Mouse (Mus musculus) midbrain, embryonic 14.5 days (tissue): ENCODE measurements around the gene S100a2. TPM values are rescaled to one million over a fixed set of nuclear protein-coding genes. Genes with fewer than 3 reads are reported as not detected.

ENCODE experiments used
- ATAC-seq: fragments of 200-750 bp; cut with Nextera tagmentation; 2 replicates; pipeline ENCODE4 v1.8.0; 2017; ENCODE audit warnings: moderate number of reproducible peaks, moderate library complexity; ENCODE audit not compliant: low FRiP score, low TSS enrichment
- DNase-seq: peaks from one replicate; pipeline ENCODE4 v3.0.0-alpha.2; 2015
- H3K27ac ChIP-seq: fragments of 300-500 bp; sonication (generic); replicated peaks from 2 replicates; pipeline ENCODE4 v1.5.1; 2014; ENCODE audit warnings: mild to moderate bottlenecking, low read depth, low read length, moderate library complexity
- H3K27me3 ChIP-seq: fragments of 300-500 bp; sonication (generic); 2 replicates; pipeline ENCODE4 v1.6.1; 2014; ENCODE audit warnings: low read length, control low read depth, mixed read lengths; ENCODE audit not compliant: control insufficient read depth, insufficient read depth
- H3K36me3 ChIP-seq: fragments of 300-500 bp; sonication (generic); 2 replicates; pipeline ENCODE4 v1.6.1; 2014; ENCODE audit warnings: low read length, control low read depth; ENCODE audit not compliant: control insufficient read depth, insufficient read depth
- H3K4me1 ChIP-seq: fragments of 300-500 bp; sonication (generic); 2 replicates; pipeline ENCODE4 v1.6.1; 2014; ENCODE audit warnings: mild to moderate bottlenecking, antibody characterized with exemption, low read length, control low read depth; ENCODE audit not compliant: control insufficient read depth, insufficient read depth
- H3K4me2 ChIP-seq: fragments of 300-500 bp; sonication (generic); 2 replicates; pipeline ENCODE4 v1.6.1; 2014; ENCODE audit warnings: mild to moderate bottlenecking, low read length, moderate library complexity
- H3K4me3 ChIP-seq: fragments of 300-500 bp; sonication (generic); replicated peaks from 2 replicates; pipeline ENCODE4 v1.5.1; 2014; ENCODE audit warnings: low read depth, low read length
- H3K9ac ChIP-seq: fragments of 300-500 bp; sonication (generic); replicated peaks from 2 replicates; pipeline ENCODE4 v1.6.1; 2014; ENCODE audit warnings: mild to moderate bottlenecking, low read length, moderate library complexity
- H3K9me3 ChIP-seq: fragments of 300-500 bp; sonication (generic); 2 replicates; pipeline ENCODE4 v1.6.1; 2016; ENCODE audit warnings: low read length, control low read depth, mixed read lengths; ENCODE audit not compliant: control insufficient read depth
- WGBS: fragments of 180-500 bp; shearing (Covaris S2); extraction: QIAGEN DNeasy Blood & Tissue Kit; methylation state at CpG from one replicate; pipeline ENCODE4 v1.1.7; 2014; 5-methylcytosine and 5-hydroxymethylcytosine counted together
- polyA plus RNA-seq: library from polyadenylated mRNA; unstranded; fragments of >200 nt; fragmentation: Nextera tagmentation; extraction: Ambion mirVana; gene quantifications from 2 replicates; pipeline ENCODE4 v1.2.1, GENCODE M21; 2014

Gene S100a2
- polyA plus RNA-seq, 1 experiment from 2014 or later: not detected

DNA sequence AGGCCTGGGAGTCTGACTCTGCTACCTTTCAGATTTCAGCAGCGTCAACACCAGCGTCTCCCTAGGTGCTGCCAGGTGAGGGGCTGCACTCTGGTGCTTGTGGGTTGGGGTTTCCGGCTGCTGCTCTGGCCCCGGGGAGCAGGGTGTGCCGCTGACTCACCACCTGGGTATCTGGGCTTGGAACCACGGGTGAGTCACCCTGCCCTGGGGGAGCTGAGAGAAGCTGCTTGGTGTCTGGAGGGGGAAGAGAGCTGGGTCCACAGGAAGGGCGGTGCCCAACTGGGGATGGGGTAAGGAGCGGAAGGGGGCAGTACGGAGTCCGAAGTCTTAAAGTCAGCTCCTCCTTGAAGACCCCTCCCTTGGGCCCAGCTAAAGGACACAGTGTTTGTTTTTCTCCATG lies 3.1 kb upstream of the S100a2 start:
- H3K4me1 ChIP-seq: no peaks in the 10 kb centered on the region
- no peaks in the 10 kb centered on the region for H3K27me3 ChIP-seq
- WGBS: 78% methylated on average over 10 of the region's 10 CpGs
- no peak overlapping the region for H3K4me2 ChIP-seq
- no peaks in the 10 kb centered on the region for H3K36me3 ChIP-seq
- H3K9ac ChIP-seq: no peak overlapping the region
- no peak overlapping the region for H3K4me3 ChIP-seq
- ATAC-seq (no peak), DNase-seq (no peak)
- H3K27ac ChIP-seq: no peak overlapping the region
- H3K9me3 ChIP-seq: no peaks in the 10 kb centered on the region

GRCm38 (mm10) chr3:90587361-90588101 lies 2.5 kb upstream of the S100a2 start:
- DNase-seq: no peak

DNA sequence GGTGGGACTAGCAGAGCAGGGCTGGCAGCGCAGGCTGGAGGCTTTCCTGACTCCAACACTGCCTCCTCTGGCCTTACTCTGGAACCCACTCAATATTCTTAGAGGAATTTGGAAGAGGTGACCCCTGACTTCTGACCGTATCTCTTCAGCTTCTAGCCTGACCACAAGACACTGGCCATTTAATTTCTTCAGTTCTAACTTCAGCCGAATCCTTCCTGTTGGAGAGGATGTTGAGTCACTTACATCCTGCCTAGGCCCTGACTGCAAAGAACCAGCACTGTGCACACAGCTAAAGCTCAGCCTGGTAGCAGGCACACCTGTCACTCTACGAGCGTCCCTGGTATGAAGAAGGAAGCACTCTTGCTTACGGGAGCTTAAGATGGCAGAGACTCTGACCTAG lies 657 bp upstream of the S100a2 start:
- no peak overlapping the region for H3K4me3 ChIP-seq
- H3K36me3 ChIP-seq: no peaks in the 10 kb centered on the region
- H3K9me3 ChIP-seq: no peaks in the 10 kb centered on the region
- H3K4me1 ChIP-seq: no peaks in the 10 kb centered on the region
- H3K4me2 ChIP-seq: no peak overlapping the region
- 87% methylated on average over 6 of the region's 6 CpGs for WGBS
- DNase-seq: no peak
- H3K27me3 ChIP-seq: no peaks in the 10 kb centered on the region; the same call in 1 of the 2 replicates
- no peak for ATAC-seq
- H3K27ac ChIP-seq: no peak overlapping the region
- no peak overlapping the region for H3K9ac ChIP-seq

More at GRCm38 (mm10) chr3:90587361-90588101, 2.5 kb upstream of the S100a2 start:
- H3K4me3 ChIP-seq: no peak overlapping the region
- 90% methylated on average over 14 of the region's 14 CpGs for WGBS
- H3K27ac ChIP-seq: no peak overlapping the region
- H3K4me2 ChIP-seq: no peak overlapping the region
- H3K4me1 ChIP-seq: no peaks in the 10 kb centered on the region
- no peaks in the 10 kb centered on the region for H3K27me3 ChIP-seq
- ATAC-seq: no peak
- H3K9me3 ChIP-seq: no peaks in the 10 kb centered on the region
- no peak overlapping the region for H3K9ac ChIP-seq
- H3K36me3 ChIP-seq: no peaks in the 10 kb centered on the region

GRCm38 (mm10) chr3:90594466-90594865 lies 4.4 kb downstream of the S100a2 start:
- ATAC-seq: no peak
- Histone ChIP-seq H3K4me1 (no peaks in the 10 kb centered on the region), H3K27me3 (no peaks in the 10 kb centered on the region; the same call in 1 of the 2 replicates), H3K4me2 (no peak overlapping the region), H3K27ac (no peak overlapping the region), H3K4me3 (no peak overlapping the region), H3K36me3 (no peaks in the 10 kb centered on the region), H3K9ac (no peak overlapping the region), H3K9me3 (no peaks in the 10 kb centered on the region)
- 92% methylated on average over 1 of the region's 1 CpGs for WGBS
- DNase-seq: no peak

DNA sequence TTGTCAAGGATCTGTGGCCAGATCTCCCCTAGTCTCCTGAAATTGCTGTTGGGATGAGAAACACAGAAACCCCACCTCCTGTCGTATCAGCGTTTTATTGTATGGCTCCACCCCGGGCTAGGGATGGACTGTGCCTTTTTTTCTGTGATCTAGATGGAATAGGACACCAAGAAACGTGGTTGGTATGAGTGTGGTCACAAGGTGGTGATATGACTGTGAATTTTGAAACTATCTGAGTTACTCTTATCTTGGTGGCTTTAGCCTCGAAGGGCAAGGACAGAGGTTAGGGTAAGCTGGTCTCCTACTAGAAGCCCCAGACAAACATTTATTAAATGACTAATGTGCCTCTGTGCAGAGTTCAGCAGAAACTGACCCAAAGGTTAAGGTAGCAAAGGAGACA lies 5.5 kb downstream of the S100a2 start:
- Histone ChIP-seq H3K27me3 (no peaks in the 10 kb centered on the region; the same call in 1 of the 2 replicates), H3K9ac (no peak overlapping the region), H3K27ac (no peak overlapping the region), H3K9me3 (no peaks in the 10 kb centered on the region), H3K4me3 (no peak overlapping the region), H3K36me3 (no peaks in the 10 kb centered on the region), H3K4me2 (no peak overlapping the region), H3K4me1 (no peaks in the 10 kb centered on the region)
- WGBS: 77% methylated on average over 5 of the region's 5 CpGs
- no peak for DNase-seq
- ATAC-seq: no peak

DNA sequence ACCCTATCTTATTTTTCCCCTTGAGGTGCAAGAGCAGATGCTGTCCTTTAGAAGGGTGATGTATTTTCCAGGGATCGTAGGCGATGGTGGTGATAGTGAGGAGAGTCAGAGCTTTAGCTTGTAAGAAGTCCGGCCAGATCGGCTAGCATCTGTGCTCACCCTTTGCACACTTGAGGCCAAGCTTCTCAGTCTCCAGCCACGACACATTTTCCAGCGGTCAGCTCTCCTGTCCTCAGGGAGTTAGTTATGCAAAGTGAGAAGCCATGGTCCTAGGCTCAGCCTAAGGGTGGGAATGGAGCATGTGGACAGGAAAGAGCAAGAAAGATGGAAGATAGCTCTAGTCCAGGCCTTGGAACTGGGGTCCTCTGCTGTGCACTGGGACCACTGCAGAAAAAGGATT lies 6.8 kb downstream of the S100a2 start:
- Histone ChIP-seq H3K4me2 (no peak overlapping the region), H3K27ac (no peak overlapping the region), H3K9ac (no peak overlapping the region), H3K4me3 (no peak overlapping the region), H3K4me1 (no peaks in the 10 kb centered on the region), H3K36me3 (no peaks in the 10 kb centered on the region), H3K9me3 (no peaks in the 10 kb centered on the region), H3K27me3 (no peaks in the 10 kb centered on the region; the same call in 1 of the 2 replicates)
- no peak for ATAC-seq
- 92% methylated on average over 6 of the region's 6 CpGs for WGBS
- no peak for DNase-seq

GRCm38 (mm10) chr3:90597736-90598135 lies 7.7 kb downstream of the S100a2 start:
- Histone ChIP-seq H3K9ac (no peak overlapping the region), H3K27me3 (no peaks in the 10 kb centered on the region; the same call in 1 of the 2 replicates), H3K4me1 (no peaks in the 10 kb centered on the region), H3K27ac (no peak overlapping the region), H3K9me3 (no peaks in the 10 kb centered on the region), H3K4me3 (no peak overlapping the region), H3K4me2 (no peak overlapping the region), H3K36me3 (no peaks in the 10 kb centered on the region)
- 67% methylated on average over 6 of the region's 6 CpGs for WGBS
- ATAC-seq: no peak
- no peak for DNase-seq

GRCm38 (mm10) chr3:90598212-90598611 lies 8.2 kb downstream of the S100a2 start:
- Histone ChIP-seq H3K27ac (no peak overlapping the region), H3K27me3 (no peaks in the 10 kb centered on the region; the same call in 1 of the 2 replicates), H3K9ac (no peak overlapping the region), H3K4me3 (no peak overlapping the region), H3K9me3 (no peaks in the 10 kb centered on the region), H3K4me1 (no peaks in the 10 kb centered on the region), H3K36me3 (no peaks in the 10 kb centered on the region), H3K4me2 (no peak overlapping the region)
- 91% methylated on average over 4 of the region's 4 CpGs for WGBS
- ATAC-seq (no peak), DNase-seq (no peak)

GRCm38 (mm10) chr3:90599401-90599800 lies 9.4 kb downstream of the S100a2 start:
- H3K4me1 ChIP-seq: no peaks in the 10 kb centered on the region
- H3K9me3 ChIP-seq: no peaks in the 10 kb centered on the region
- H3K4me2 ChIP-seq: no peak overlapping the region
- no peak for ATAC-seq
- no peak overlapping the region for H3K9ac ChIP-seq
- 81% methylated on average over 3 of the region's 3 CpGs for WGBS
- no peak overlapping the region for H3K27ac ChIP-seq
- H3K4me3 ChIP-seq: no peak overlapping the region
- DNase-seq: no peak
- H3K27me3 ChIP-seq: no peaks in the 10 kb centered on the region; the same call in 1 of the 2 replicates
- H3K36me3 ChIP-seq: no peaks in the 10 kb centered on the region
